Mouse (Mus musculus) myocyte (in vitro differentiated cells): ENCODE results near the gene Dnm2. TPM values are rescaled to one million over a fixed set of nuclear protein-coding genes. Genes with fewer than 3 reads are reported as not detected.

Experiments
- H3K27me3 ChIP-seq: one replicate; pipeline ENCODE4 v1.6.1; 2011; ENCODE audit not compliant: control insufficient read depth, insufficient read depth, insufficient read length
- H3K36me3 ChIP-seq: one replicate; pipeline ENCODE4 v1.6.1; 2011; ENCODE audit not compliant: control insufficient read depth, insufficient read depth
- H3K4me2 ChIP-seq: one replicate; pipeline ENCODE4 v1.6.1; 2011; ENCODE audit warnings: low read depth, control low read depth
- H3K4me3 ChIP-seq: one replicate; pipeline ENCODE4 v1.5.1; 2011; ENCODE audit warnings: mild to moderate bottlenecking, control low read depth, moderate library complexity
- H3K79me2 ChIP-seq: one replicate; pipeline ENCODE4 v1.6.1; 2011; ENCODE audit not compliant: control insufficient read depth, insufficient read depth
- H3ac ChIP-seq: one replicate; pipeline ENCODE4 v1.6.1; 2011; ENCODE audit not compliant: control insufficient read depth, insufficient read length
- CEBPB ChIP-seq: IDR thresholded peaks from 2 replicates; pipeline ENCODE4 v1.6.1; 2011; ENCODE audit warnings: mild to moderate bottlenecking, moderate library complexity; ENCODE audit not compliant: poor library complexity, insufficient read depth, severe bottlenecking
- E2F4 ChIP-seq: IDR thresholded peaks from one replicate; pipeline ENCODE4 v1.6.1; 2011; ENCODE audit warnings: mild to moderate bottlenecking, control low read depth, moderate library complexity; ENCODE audit not compliant: insufficient read depth
- MAX ChIP-seq: IDR thresholded peaks from one replicate; pipeline ENCODE4 v1.6.1; 2011; ENCODE audit warnings: low read depth, mild to moderate bottlenecking, control low read depth
- MYOD1 ChIP-seq, 3 experiments: IDR thresholded peaks; one replicate each; pipeline ENCODE4 v1.6.1; 2011; ENCODE audit warnings: control low read depth in 2 of 3, low read depth in 2 of 3, mild to moderate bottlenecking in 2 of 3, moderate library complexity in 1 of 3; ENCODE audit not compliant: insufficient read length in 2 of 3, control insufficient read depth in 1 of 3
- MYOG ChIP-seq, 3 experiments: IDR thresholded peaks; one replicate each; pipeline ENCODE4 v1.6.1; 2011; ENCODE audit warnings: control low read depth in 2 of 3, low read depth in 2 of 3, mild to moderate bottlenecking in 2 of 3; ENCODE audit not compliant: insufficient read length in 2 of 3, control insufficient read depth in 1 of 3, insufficient read depth in 1 of 3
- POLR2A ChIP-seq: IDR thresholded peaks from one replicate; pipeline ENCODE4 v1.6.1; 2011; ENCODE audit warnings: low read depth, mild to moderate bottlenecking, control low read depth, moderate library complexity; ENCODE audit not compliant: insufficient read length
- POLR2AphosphoS2 ChIP-seq: IDR thresholded peaks from one replicate; pipeline ENCODE4 v1.6.1; 2011; ENCODE audit warnings: low read depth, control low read depth; ENCODE audit not compliant: insufficient read length
- REST ChIP-seq: IDR thresholded peaks from one replicate; pipeline ENCODE4 v1.6.1; 2011; ENCODE audit warnings: mild to moderate bottlenecking, control low read depth, moderate library complexity; ENCODE audit not compliant: insufficient read depth, insufficient read length
- SRF ChIP-seq: IDR thresholded peaks from one replicate; pipeline ENCODE4 v1.6.1; 2011; ENCODE audit warnings: low read depth; ENCODE audit not compliant: control insufficient read depth, insufficient read length
- TCF12 ChIP-seq: IDR thresholded peaks from one replicate; pipeline ENCODE4 v1.6.1; 2011; ENCODE audit warnings: mild to moderate bottlenecking, control low read depth; ENCODE audit not compliant: poor library complexity, insufficient read depth, severe bottlenecking
- TCF3 ChIP-seq: IDR thresholded peaks from one replicate; pipeline ENCODE4 v1.6.1; 2011; ENCODE audit warnings: low read depth, control low read depth; ENCODE audit not compliant: insufficient read length
- USF1 ChIP-seq: IDR thresholded peaks from one replicate; pipeline ENCODE4 v1.6.1; 2011; ENCODE audit warnings: low read depth, mild to moderate bottlenecking, control low read depth, moderate library complexity
- polyA plus RNA-seq: library from polyadenylated mRNA; unstranded; fragments of >200 nt; fragmentation: generic; extraction: Trizol; gene quantifications from one replicate; pipeline ENCODE4 v1.2.1, GENCODE M21; 2012; ENCODE audit warnings: missing spikeins

Gene Dnm2
- polyA plus RNA-seq, 1 experiment, result 157 TPM

DNA sequence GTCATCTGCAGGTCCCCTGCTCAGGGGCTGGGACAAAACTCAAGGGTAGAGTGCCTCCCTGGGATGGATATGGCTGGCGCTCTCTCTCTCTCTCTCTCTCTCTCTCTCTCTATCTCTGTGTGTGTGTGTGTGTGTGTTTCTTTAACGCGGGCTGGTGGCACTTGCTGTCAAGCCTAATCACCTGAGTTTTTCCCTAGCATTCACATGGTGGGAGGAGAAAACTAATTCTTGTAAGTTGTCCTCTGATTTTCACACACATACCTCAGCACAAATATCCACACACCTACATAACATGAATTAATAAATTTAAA is 101.9 kb downstream of the Dnm2 start:
- no peak overlapping the region for H3ac ChIP-seq
- no peak overlapping the region for H3K4me2 ChIP-seq
- H3K36me3 ChIP-seq, result no peaks in the 10 kb centered on the region
- no peak overlapping the region for H3K4me3 ChIP-seq
- no peak for TF ChIP-seq TCF3
- no peak for TF ChIP-seq POLR2AphosphoS2
- no peak for TF ChIP-seq REST
- TF ChIP-seq POLR2A, result no peak
- TF ChIP-seq E2F4, result no peak
- no peak for TF ChIP-seq MYOG (IDR thresholded peaks at IDR 0.05; ENCODE audit: control insufficient read depth in 1 of 3, insufficient read depth in 1 of 3, insufficient read length in 2 of 3, low read depth in 2 of 3)
- TF ChIP-seq TCF12, result no peak
- TF ChIP-seq CEBPB, result no peak
- no peak for TF ChIP-seq MYOD1 (IDR thresholded peaks at IDR 0.05; ENCODE audit: control insufficient read depth in 1 of 3, insufficient read length in 2 of 3, low read depth in 2 of 3)
- TF ChIP-seq MAX, result no peak
- no peak for TF ChIP-seq SRF
- TF ChIP-seq USF1, result no peak
- no peaks in the 10 kb centered on the region for H3K27me3 ChIP-seq
- H3K79me2 ChIP-seq, result no peaks in the 10 kb centered on the region

GRCm38 (mm10) chr9:21527100-21527801 is 102.5 kb downstream of the Dnm2 start:
- Histone ChIP-seq H3K36me3 (no peaks in the 10 kb centered on the region), H3K27me3 (no peaks in the 10 kb centered on the region), H3K79me2 (no peaks in the 10 kb centered on the region), H3ac (no peak overlapping the region), H3K4me2 (no peak overlapping the region), H3K4me3 (no peak overlapping the region)
- no peak for TF ChIP-seq MAX
- no peak for TF ChIP-seq SRF
- TF ChIP-seq USF1, result no peak
- no peak for TF ChIP-seq MYOG (IDR thresholded peaks at IDR 0.05; ENCODE audit: control insufficient read depth in 1 of 3, insufficient read depth in 1 of 3, insufficient read length in 2 of 3, low read depth in 2 of 3)
- TF ChIP-seq REST, result no peak
- TF ChIP-seq MYOD1 (IDR thresholded peaks at IDR 0.05; ENCODE audit: control insufficient read depth in 1 of 3, insufficient read length in 2 of 3, low read depth in 2 of 3), result no peak
- no peak for TF ChIP-seq TCF12

- TF ChIP-seq MAX (no peak), TCF12 (no peak), SRF (no peak), POLR2AphosphoS2 (no peak), REST (no peak), MYOG (IDR thresholded peaks at IDR 0.05; ENCODE audit: control insufficient read depth in 1 of 3, insufficient read depth in 1 of 3, insufficient read length in 2 of 3, low read depth in 2 of 3) (no peak), USF1 (no peak), POLR2A (no peak), MYOD1 (IDR thresholded peaks at IDR 0.05; ENCODE audit: control insufficient read depth in 1 of 3, insufficient read length in 2 of 3, low read depth in 2 of 3) (no peak), TCF3 (no peak), CEBPB (no peak), E2F4 (no peak)
- Histone ChIP-seq H3K4me2 (no peak overlapping the region), H3K27me3 (no peaks in the 10 kb centered on the region), H3K79me2 (no peaks in the 10 kb centered on the region), H3K36me3 (no peaks in the 10 kb centered on the region), H3K4me3 (no peak overlapping the region), H3ac (no peak overlapping the region)
These were observed 103.2 kb downstream of the Dnm2 start for GRCm38 (mm10) chr9:21527917-21528324.

GRCm38 (mm10) chr9:21536501-21536900 is 111.8 kb downstream of the Dnm2 start:
- H3K27me3 ChIP-seq, result no peaks in the 10 kb centered on the region
- H3K4me2 ChIP-seq, result no peak overlapping the region
- no peak overlapping the region for H3K4me3 ChIP-seq
- TF ChIP-seq TCF12 (no peak), MYOD1 (IDR thresholded peaks at IDR 0.05; ENCODE audit: control insufficient read depth in 1 of 3, insufficient read length in 2 of 3, low read depth in 2 of 3) (no peak), SRF (no peak), MYOG (IDR thresholded peaks at IDR 0.05; ENCODE audit: control insufficient read depth in 1 of 3, insufficient read depth in 1 of 3, insufficient read length in 2 of 3, low read depth in 2 of 3) (no peak), E2F4 (no peak), CEBPB (no peak), POLR2AphosphoS2 (no peak), TCF3 (no peak), USF1 (no peak), POLR2A (no peak), MAX (no peak)
- no peak overlapping the region for H3ac ChIP-seq
- H3K36me3 ChIP-seq, result no peaks in the 10 kb centered on the region
- no peaks in the 10 kb centered on the region for H3K79me2 ChIP-seq

- no peak overlapping the region for H3K4me3 ChIP-seq
- H3K79me2 ChIP-seq, result no peaks in the 10 kb centered on the region
These were observed 112.3 kb downstream of the Dnm2 start for GRCm38 (mm10) chr9:21537009-21537408.

More at GRCm38 (mm10) chr9:21537009-21537408, 112.3 kb downstream of the Dnm2 start:
- Histone ChIP-seq H3K27me3 (no peaks in the 10 kb centered on the region), H3K4me2 (no peak overlapping the region), H3ac (no peak overlapping the region), H3K36me3 (no peaks in the 10 kb centered on the region)
- peak in 2 of 3 experiments; percentile 55 to 63 for TF ChIP-seq MYOG (IDR thresholded peaks at IDR 0.05; ENCODE audit: control insufficient read depth in 1 of 3, insufficient read depth in 1 of 3, insufficient read length in 2 of 3, low read depth in 2 of 3)
- TF ChIP-seq POLR2AphosphoS2, result no peak
- peak in 2 of 3 experiments; percentile 46 to 63 for TF ChIP-seq MYOD1 (IDR thresholded peaks at IDR 0.05; ENCODE audit: control insufficient read depth in 1 of 3, insufficient read length in 2 of 3, low read depth in 2 of 3)
